Mouse (Mus musculus) retina, adult 2 months (tissue): ENCODE results near the gene Igfbp2.

Experiments
- DNase-seq: peaks from one replicate; pipeline ENCODE4 v3.0.0-alpha.2; 2012; ENCODE audit warnings: low read depth, low spot score

Igfbp2 gene

GRCm38 (mm10) chr1:72854337-72855237 lies 30.3 kb downstream of the Igfbp2 start:
- DNase-seq, result no peak

- no peak for DNase-seq
Observed at GRCm38 (mm10) chr1:72855729-72856128, 31.4 kb downstream of the Igfbp2 start.

- DNase-seq, result no peak
Observed at GRCm38 (mm10) chr1:72856209-72856909, 32.1 kb downstream of the Igfbp2 start.

- DNase-seq, result no peak
Observed at GRCm38 (mm10) chr1:72857142-72857541, 32.8 kb downstream of the Igfbp2 start.

- DNase-seq, result no peak
Observed at GRCm38 (mm10) chr1:72857631-72858030, 33.3 kb downstream of the Igfbp2 start.

- DNase-seq, result no peak
Observed at GRCm38 (mm10) chr1:72858286-72858685, 34.0 kb downstream of the Igfbp2 start.

- DNase-seq, result no peak
Observed at GRCm38 (mm10) chr1:72858874-72859273, 34.6 kb downstream of the Igfbp2 start.

GRCm38 (mm10) chr1:72859963-72860362 lies 35.7 kb downstream of the Igfbp2 start:
- no peak for DNase-seq

- DNase-seq, result no peak
Observed at GRCm38 (mm10) chr1:72860502-72860901, 36.2 kb downstream of the Igfbp2 start.

GRCm38 (mm10) chr1:72861702-72862101 lies 37.4 kb downstream of the Igfbp2 start:
- DNase-seq, result no peak

- no peak for DNase-seq
Observed at GRCm38 (mm10) chr1:72862248-72862647, 37.9 kb downstream of the Igfbp2 start.

GRCm38 (mm10) chr1:72863692-72864091 lies 39.4 kb downstream of the Igfbp2 start:
- no peak for DNase-seq

GRCm38 (mm10) chr1:72864272-72864671 lies 40.0 kb downstream of the Igfbp2 start:
- DNase-seq, result no peak

- peak; percentile 44 for DNase-seq
Observed at GRCm38 (mm10) chr1:72865900-72866299, 41.6 kb downstream of the Igfbp2 start.

GRCm38 (mm10) chr1:72866417-72866816 lies 42.1 kb downstream of the Igfbp2 start:
- no peak for DNase-seq

GRCm38 (mm10) chr1:72867346-72867745 lies 43.0 kb downstream of the Igfbp2 start:
- no peak for DNase-seq

- DNase-seq, result no peak
Observed at GRCm38 (mm10) chr1:72868429-72869215, 44.3 kb downstream of the Igfbp2 start.

- no peak for DNase-seq
Observed at GRCm38 (mm10) chr1:72869275-72869674, 45.0 kb downstream of the Igfbp2 start.

GRCm38 (mm10) chr1:72869681-72870614 lies 45.6 kb downstream of the Igfbp2 start:
- no peak for DNase-seq

- DNase-seq, result no peak
Observed at GRCm38 (mm10) chr1:72870615-72871336, 46.5 kb downstream of the Igfbp2 start.
